Mouse (Mus musculus) mouse embryonic stem cell (cell line): ENCODE results near the gene Trabd2b.

Experiments used
- in situ Hi-C, 2 experiments: fragments of 300-500 bp; cut with MboI; formaldehyde crosslinking; loops; 1 replicate in 1 of 2; 3 replicates in 1 of 2; pipeline ENCODE4 v1.14.3; 2019 to 2020; ENCODE audit warnings: low sequenced_read_pairs in 2 of 2, low pct_unique_long_range_greater_than_20kb in 1 of 2, mixed read lengths in 1 of 2; ENCODE audit not compliant: unreplicated experiment in 1 of 2

The Trabd2b gene

GRCm38 (mm10) chr4:114648532-114649074 is 242.1 kb downstream of the Trabd2b start:
- in situ Hi-C loops, result no loop called here

- in situ Hi-C loops, result loop anchor here in 1 of 2 experiments (25.0 kb wide), 1 partner anchor 412 kb away; the partner anchor contains the start of gene Tal1
Observed at GRCm38 (mm10) chr4:114650551-114650950, 244.0 kb downstream of the Trabd2b start.

GRCm38 (mm10) chr4:114651007-114651406 is 244.5 kb downstream of the Trabd2b start:
- in situ Hi-C loops, result loop anchor here in 1 of 2 experiments (25.0 kb wide), 1 partner anchor 411 kb away; the partner anchor contains the start of gene Tal1

- in situ Hi-C loops, result loop anchor here in 1 of 2 experiments (25.0 kb wide), 1 partner anchor 411 kb away; the partner anchor contains the start of gene Tal1
Observed at GRCm38 (mm10) chr4:114651606-114652005, 245.1 kb downstream of the Trabd2b start.

GRCm38 (mm10) chr4:114652400-114652799 is 245.9 kb downstream of the Trabd2b start:
- in situ Hi-C loops, result loop anchor here in 1 of 2 experiments (25.0 kb wide), 1 partner anchor 410 kb away; the partner anchor contains the start of gene Tal1

- in situ Hi-C loops, result loop anchor here in 1 of 2 experiments (25.0 kb wide), 1 partner anchor 404 kb away; the partner anchor contains the start of gene Tal1
Observed at GRCm38 (mm10) chr4:114657933-114658332, 251.4 kb downstream of the Trabd2b start.

- in situ Hi-C loops, result loop anchor here in 1 of 2 experiments (25.0 kb wide), 1 partner anchor 402 kb away; the partner anchor contains the start of gene Tal1
Observed at GRCm38 (mm10) chr4:114659876-114660275, 253.4 kb downstream of the Trabd2b start.

GRCm38 (mm10) chr4:114664063-114665036 is 257.8 kb downstream of the Trabd2b start:
- in situ Hi-C loops, result loop anchor here in 1 of 2 experiments (25.0 kb wide), 1 partner anchor 398 kb away; the partner anchor contains the start of gene Tal1
